Mouse (Mus musculus) heart, postnatal 14 days (tissue): Measurements from ENCODE around the gene Eef2. TPM values are rescaled to one million over a fixed set of nuclear protein-coding genes. Genes with fewer than 3 reads are reported as not detected.
"Not testable (repeated sequence)": the region's sequence is repeated elsewhere in the genome, so short reads cannot be mapped to it uniquely, and the experiment has no call there.

ENCODE experiments used
- DNase-seq, 2 experiments: peaks; one replicate each; pipeline ENCODE4 v3.0.0; 2021 to 2022
- intact Hi-C: fragments of 180-260 bp; cut with DNase I; formaldehyde crosslinking; loops from one replicate; pipeline ENCODE4 v1.15.1; 2025
- total RNA-seq, 2 experiments: library from RNA; stranded (reverse); gene quantifications; 2 replicates each; pipeline ENCODE4 v1.2.3; 2021

The Eef2 gene
- total RNA-seq, 2 experiments from 2014 or later = 1,113 to 1,165 TPM

DNA sequence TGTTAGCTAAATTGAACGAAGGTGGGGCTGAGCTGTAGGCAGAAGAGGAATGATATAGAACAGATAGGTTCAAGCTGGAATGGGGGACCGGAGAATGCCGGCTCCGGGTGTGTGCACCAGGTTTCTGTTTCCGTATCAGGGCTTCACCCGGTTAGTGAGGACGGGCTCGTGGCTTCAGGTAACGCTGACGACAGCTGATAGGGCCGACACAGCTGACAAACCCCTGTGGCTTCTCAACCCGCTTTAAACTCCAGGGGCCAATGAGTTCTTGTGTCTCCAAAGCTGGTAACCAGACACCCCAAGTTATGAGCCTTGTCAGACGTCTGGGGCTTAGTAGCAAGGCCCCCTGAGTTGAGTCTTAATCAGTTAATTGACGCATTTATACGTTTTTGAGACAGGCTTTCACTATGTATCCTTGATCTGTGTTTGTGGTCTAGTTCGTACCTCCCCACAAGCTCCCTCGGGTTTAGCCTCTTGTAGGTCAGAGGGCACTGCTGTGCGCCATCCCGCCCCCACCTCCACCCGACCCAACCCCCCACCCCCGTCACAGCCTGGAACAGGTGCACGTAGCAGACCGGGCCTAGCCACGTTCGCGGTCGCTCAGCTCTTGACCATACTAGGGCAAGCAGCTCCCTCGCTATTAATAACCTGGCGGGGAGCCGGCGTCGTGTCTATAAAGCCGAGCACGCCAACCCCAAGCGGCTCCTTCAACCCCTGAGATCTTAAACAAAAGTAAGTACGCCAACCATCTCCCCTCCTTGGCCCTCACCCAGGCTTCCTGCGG lies 17.8 kb downstream of the Eef2 start:
- DNase-seq = peak; percentile 64 to 77
- intact Hi-C loops = no loop called here

- intact Hi-C loops = no loop called here
- DNase-seq = peak in 1 of 2 experiments; percentile 42
These were observed 18.9 kb downstream of the Eef2 start for GRCm38 (mm10) chr10:81195300-81195699.

- peak in 1 of 2 experiments; percentile 45 for DNase-seq
- intact Hi-C loops = no loop called here
These were observed 20.1 kb downstream of the Eef2 start for GRCm38 (mm10) chr10:81196470-81197065.

DNA sequence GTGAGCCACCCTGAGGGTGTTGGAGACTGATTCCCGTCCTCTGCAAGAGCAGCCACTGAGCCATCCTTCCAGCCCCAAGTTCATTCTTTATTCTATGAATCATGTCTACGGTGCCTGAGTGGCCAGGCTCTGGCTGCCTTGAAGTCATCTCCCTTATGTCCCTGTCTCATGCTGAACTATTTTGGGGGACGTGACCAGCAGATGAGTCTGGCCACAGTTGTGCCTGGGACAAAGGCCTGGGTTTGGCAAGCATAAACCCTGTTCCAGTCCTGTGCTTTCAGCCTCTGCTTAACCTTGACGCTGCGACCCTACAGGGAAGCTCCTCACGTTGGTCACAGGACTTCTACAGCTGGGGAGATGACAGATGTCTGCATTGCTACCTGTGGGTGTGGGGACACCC lies 20.9 kb downstream of the Eef2 start:
- intact Hi-C loops = no loop called here
- DNase-seq = peak in 1 of 2 experiments; percentile 34

DNA sequence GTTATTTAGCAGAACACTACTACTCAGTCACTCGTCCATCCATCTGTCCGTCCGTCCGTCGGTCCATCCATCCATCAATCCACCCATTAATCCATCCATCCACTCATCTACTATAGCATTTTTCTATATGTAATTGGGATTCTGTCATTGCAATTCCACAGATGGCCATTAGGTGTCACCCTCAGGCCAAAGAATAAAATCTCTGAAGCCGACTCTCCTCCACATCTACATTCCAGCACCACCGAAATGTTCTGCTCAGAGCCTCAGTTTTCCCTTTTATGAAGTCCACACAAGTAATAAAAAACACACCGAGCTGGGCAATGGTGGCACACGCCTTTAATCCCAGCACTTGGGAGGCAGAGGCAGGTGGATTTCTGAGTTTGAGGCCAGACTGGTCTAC lies 21.8 kb downstream of the Eef2 start:
- DNase-seq = peak in 1 of 2 experiments; percentile 77
- intact Hi-C loops = loop anchor here (1.0 to 2.0 kb wide), 2 partner anchors 20 to 43 kb away; no protein-coding TSS in a partner anchor

DNA sequence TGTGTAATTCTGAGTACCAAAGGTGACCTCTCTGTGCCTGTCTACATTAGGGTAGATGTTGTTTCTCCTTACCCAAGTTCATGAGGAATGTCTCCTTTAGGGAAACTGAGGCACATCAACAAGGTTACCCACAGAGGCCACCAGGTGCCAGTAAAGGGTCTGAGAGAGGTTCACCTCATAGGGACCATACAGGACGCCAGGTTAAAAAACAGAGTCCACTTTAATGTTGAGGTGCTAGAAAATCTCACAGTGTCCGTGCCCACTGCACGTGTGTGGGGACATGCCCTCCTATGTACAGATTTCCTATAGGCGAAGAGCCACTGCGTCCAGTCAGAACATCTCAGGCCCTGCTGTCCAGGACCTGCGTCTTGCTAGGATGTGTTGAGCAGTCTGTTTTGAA lies 22.6 kb downstream of the Eef2 start:
- peak in 1 of 2 experiments; percentile 18 for DNase-seq
- intact Hi-C loops = loop anchor here (1.0 to 2.0 kb wide), 2 partner anchors 19 to 42 kb away; no protein-coding TSS in a partner anchor

GRCm38 (mm10) chr10:81200141-81200540 lies 23.7 kb downstream of the Eef2 start:
- intact Hi-C loops = no loop called here
- peak in 1 of 2 experiments; percentile 33 for DNase-seq

- DNase-seq = peak in 1 of 2 experiments; percentile 24
- intact Hi-C loops = no loop called here
These were observed 24.3 kb downstream of the Eef2 start for GRCm38 (mm10) chr10:81200605-81201287.

GRCm38 (mm10) chr10:81201807-81202758 lies 25.7 kb downstream of the Eef2 start, which contains the start of gene Nmrk2:
TSS of gene Nmrk2 (minus strand) at chr10:81202051.
- DNase-seq = peak in 1 of 2 experiments; percentile 66
- intact Hi-C loops = no loop called here

GRCm38 (mm10) chr10:81202978-81203720 lies 26.7 kb downstream of the Eef2 start:
- DNase-seq = peak in 1 of 2 experiments; percentile 34
- intact Hi-C loops = no loop called here

DNA sequence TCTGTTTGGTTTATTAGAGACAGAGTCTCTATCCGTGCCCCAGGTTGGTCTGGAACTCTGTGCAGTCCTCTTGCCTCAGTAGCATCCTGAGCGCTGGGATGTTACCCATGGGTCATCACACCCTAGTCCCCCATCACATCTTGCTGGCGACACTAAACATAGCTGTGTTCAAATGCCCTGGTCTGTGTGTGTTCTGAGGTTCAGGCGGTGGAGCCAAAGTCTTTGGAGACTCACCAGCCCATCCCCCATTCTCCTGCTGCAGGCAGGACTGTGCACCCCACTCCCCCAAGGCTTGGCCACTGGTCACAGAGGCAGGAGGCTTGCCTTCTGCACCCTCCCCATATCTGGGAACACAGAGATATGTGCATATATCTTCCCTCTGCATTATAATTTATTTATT lies 27.7 kb downstream of the Eef2 start:
- intact Hi-C loops = no loop called here
- peak in 1 of 2 experiments; percentile 23 for DNase-seq

DNA sequence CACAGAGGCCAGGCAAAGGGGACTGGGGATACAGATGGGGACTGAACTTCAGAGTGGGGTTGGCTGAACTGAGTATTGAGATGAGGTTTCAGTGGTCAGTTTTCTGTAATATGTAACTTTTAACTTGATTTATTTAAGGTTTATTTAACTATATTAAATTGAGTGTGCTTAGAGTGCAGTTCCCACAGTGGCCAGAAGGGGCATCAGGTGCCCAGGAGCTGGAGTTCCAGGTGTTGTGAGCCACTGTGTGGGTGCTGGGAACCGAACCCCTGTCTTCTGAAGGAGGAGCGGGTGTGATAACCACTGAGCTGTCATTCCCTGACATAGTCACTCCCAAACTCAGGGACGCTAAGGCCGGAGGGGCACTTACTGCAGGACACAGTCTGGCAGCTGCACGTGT lies 33.7 kb downstream of the Eef2 start:
- intact Hi-C loops = no loop called here
- DNase-seq = peak in 1 of 2 experiments; percentile 29

- intact Hi-C loops = no loop called here
These were observed 39.8 kb downstream of the Eef2 start for GRCm38 (mm10) chr10:81216260-81216659.

DNA sequence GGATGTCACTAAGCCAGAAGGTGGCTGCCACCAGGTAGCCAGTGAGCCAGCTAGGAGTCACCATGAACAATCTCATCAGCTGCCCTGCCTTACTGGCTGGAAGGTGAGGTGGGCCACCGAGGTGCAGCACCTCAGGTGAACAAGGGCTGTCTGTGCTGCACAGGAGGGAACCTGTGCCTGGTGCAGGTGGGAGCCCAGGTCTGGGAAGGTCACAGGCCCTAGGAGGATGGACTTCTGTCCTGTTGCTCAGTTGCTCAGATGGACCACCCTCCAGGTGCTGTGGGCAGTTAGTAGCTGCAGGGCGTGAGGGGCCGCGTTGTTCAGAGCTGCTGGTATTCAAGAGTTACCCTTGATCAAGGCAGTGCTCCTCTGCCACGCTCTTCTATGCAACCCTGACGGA lies 40.4 kb downstream of the Eef2 start:
- intact Hi-C loops = no loop called here
- no peak for DNase-seq

More at GRCm38 (mm10) chr10:81216260-81216659, 39.8 kb downstream of the Eef2 start:
- no peak for DNase-seq

GRCm38 (mm10) chr10:81217267-81217666 lies 40.8 kb downstream of the Eef2 start:
- intact Hi-C loops, DNase-seq: not testable (repeated sequence)

- intact Hi-C loops = loop anchor here (1.0 kb wide), 1 partner anchor 20 kb away; no protein-coding TSS in a partner anchor
- peak; percentile 69 to 81 for DNase-seq
These were observed 41.5 kb downstream of the Eef2 start for GRCm38 (mm10) chr10:81217964-81218363.

DNA sequence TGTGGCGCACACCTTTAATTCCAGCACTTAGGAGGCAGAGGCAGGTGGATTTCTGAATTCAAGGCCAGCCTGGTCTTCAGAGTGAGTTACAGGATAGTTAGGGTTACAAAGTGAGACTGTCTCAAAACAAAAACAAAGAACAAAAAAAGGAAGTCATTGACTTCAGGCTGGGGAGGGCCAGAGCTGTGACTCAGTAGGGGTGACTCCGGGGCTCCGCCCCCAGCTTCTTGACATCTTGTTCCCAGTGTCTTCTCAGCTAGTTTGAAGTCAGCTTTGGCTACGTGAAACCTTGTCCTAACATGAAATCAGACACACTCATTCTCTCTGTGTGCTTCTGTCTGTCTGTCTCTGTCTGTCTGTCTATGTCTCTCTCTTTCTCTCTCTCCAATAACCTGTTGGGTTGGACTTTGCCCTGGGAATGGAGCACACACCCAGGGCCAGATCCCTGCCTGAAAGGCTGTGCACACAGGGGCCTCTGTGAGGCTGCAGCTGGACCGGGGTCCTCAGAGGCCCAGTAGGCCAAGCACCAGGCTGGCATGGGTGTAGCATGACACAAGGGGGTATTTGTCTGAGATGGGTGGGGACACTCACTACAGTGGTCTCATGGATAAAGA lies 45.1 kb downstream of the Eef2 start:
- intact Hi-C loops = no loop called here
- DNase-seq = no peak

- DNase-seq, intact Hi-C loops: not testable (repeated sequence)
These were observed 47.3 kb downstream of the Eef2 start for GRCm38 (mm10) chr10:81223731-81224130.
